Mouse (Mus musculus): ENCODE data around the gene Zfp597. TPM values are rescaled to one million over a fixed set of nuclear protein-coding genes. Genes with fewer than 3 reads are reported as not detected.
A peak's percentile ranks its signal among the peaks of the same experiment; 100 is the strongest.
"Not testable (repeated sequence)": the region's sequence is repeated elsewhere in the genome, so short reads cannot be mapped to it uniquely, and the experiment has no call there.

Zfp597 gene
- polyA plus RNA-seq, 1 experiment from 2014 or later: 6.1 TPM

GRCm38 (mm10) chr16:3854437-3855182 lies 29.8 kb downstream of the Zfp597 start:
- H3K27me3 ChIP-seq: no peaks in the 10 kb centered on the region
- H3K27ac ChIP-seq: no peak overlapping the region
- H3K9me3 ChIP-seq: no peaks in the 10 kb centered on the region
- no peaks in the 10 kb centered on the region for H3K4me1 ChIP-seq
- H3K36me3 ChIP-seq: no peaks in the 10 kb centered on the region
- H3K9ac ChIP-seq: no peak overlapping the region
- WGBS: 63% methylated on average over 11 of the region's 11 CpGs
- H3K4me2 ChIP-seq (replicated peaks): no peak overlapping the region
- ATAC-seq (ENCODE audit: insufficient number of reproducible peaks, insufficient read depth, low FRiP score, low TSS enrichment): no peak
- no peak overlapping the region for H3K4me3 ChIP-seq

GRCm38 (mm10) chr16:3852586-3852985 lies 31.8 kb downstream of the Zfp597 start:
- WGBS: 19% methylated on average over 12 of the region's 12 CpGs
- Histone ChIP-seq H3K4me1 (peaks cover 5% of the 10 kb centered on the region), H3K27me3 (no peaks in the 10 kb centered on the region), H3K9me3 (no peaks in the 10 kb centered on the region), H3K9ac (no peak overlapping the region), H3K36me3 (no peaks in the 10 kb centered on the region), H3K27ac (no peak overlapping the region), H3K4me2 (replicated peaks) (no peak overlapping the region), H3K4me3 (no peak overlapping the region)
- no peak for ATAC-seq (ENCODE audit: insufficient number of reproducible peaks, insufficient read depth, low FRiP score, low TSS enrichment)

DNA sequence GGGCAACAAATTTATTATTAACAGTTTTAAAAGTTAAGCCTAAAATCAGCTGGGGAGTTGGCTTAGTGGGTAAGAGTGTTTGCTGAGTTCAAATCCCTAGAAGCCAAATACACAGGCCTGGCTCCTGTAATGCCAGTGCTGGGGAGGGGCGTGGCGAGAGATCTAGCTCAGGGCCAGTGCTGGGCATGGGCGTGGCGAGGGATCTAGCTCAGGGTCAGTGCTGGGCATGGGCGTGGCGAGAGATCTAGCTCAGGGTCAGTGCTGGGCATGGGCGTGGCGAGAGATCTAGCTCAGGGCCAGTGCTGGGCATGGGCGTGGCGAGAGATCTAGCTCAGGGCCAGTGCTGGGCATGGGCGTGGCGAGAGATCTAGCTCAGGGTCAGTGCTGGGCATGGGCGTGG lies 33.1 kb downstream of the Zfp597 start:
- WGBS: 85% methylated on average over 13 of the region's 13 CpGs
- not testable (repeated sequence) for ATAC-seq (ENCODE audit: insufficient number of reproducible peaks, insufficient read depth, low FRiP score, low TSS enrichment)

DNA sequence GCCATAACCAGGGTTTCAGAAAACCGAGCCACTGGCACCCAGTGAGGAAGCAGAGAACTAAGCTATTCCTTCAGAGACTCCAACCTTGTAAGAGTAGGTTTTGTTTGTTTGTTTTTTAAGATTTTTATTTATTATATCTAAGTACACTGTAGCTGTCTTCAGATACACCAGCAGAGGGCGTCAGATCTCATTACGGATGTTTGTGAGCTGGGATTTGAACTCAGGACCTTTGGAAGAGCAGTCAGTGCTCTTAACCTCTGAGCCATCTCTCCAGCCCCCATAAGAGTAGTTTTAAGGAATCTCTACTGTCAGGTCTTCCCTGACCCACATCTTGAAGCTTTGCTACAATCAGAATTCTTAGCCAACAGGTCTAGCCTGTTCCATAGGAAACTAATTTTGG lies 35.9 kb downstream of the Zfp597 start:
- Histone ChIP-seq H3K27ac (no peak overlapping the region), H3K27me3 (no peaks in the 10 kb centered on the region), H3K4me3 (no peak overlapping the region), H3K4me2 (replicated peaks) (no peak overlapping the region), H3K9me3 (no peaks in the 10 kb centered on the region), H3K36me3 (no peaks in the 10 kb centered on the region), H3K4me1 (peaks cover 7% of the 10 kb centered on the region), H3K9ac (no peak overlapping the region)
- WGBS: 71% methylated on average over 3 of the region's 3 CpGs
- no peak for ATAC-seq (ENCODE audit: insufficient number of reproducible peaks, insufficient read depth, low FRiP score, low TSS enrichment)

More for the DNA sequence above, 33.1 kb downstream of the Zfp597 start:
- H3K27ac ChIP-seq; H3K27me3 ChIP-seq; H3K4me2 ChIP-seq (replicated peaks); H3K36me3 ChIP-seq; H3K9me3 ChIP-seq; H3K9ac ChIP-seq; H3K4me3 ChIP-seq; H3K4me1 ChIP-seq: not testable (repeated sequence)

DNA sequence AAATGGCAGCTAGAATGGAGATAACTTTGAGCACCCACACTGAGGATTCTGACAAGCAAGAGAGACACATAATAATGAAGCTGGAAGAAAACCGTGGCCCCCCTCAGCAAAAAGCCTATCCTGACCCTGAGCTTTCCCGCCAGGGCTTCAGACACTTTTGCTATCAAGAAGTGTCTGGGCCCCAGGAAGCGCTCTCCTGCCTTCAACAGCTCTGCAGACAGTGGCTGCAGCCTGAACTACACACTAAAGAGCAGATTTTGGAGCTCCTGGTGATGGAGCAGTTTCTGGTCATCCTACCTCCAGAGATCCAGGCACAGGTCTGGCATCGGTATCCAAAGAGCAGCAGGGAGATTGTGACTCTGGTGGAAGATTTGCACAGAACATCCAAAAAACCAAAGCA lies 36.5 kb downstream of the Zfp597 start:
- no peaks in the 10 kb centered on the region for H3K9me3 ChIP-seq
- no peak overlapping the region for H3K27ac ChIP-seq
- peak overlapping the region; percentile 66 for H3K4me2 ChIP-seq (replicated peaks)
- H3K4me3 ChIP-seq: peak overlapping the region; percentile 67
- no peak for ATAC-seq (ENCODE audit: insufficient number of reproducible peaks, insufficient read depth, low FRiP score, low TSS enrichment)
- peak overlapping the region; percentile 68; the same call in 1 of the 2 replicates for H3K9ac ChIP-seq
- H3K27me3 ChIP-seq: no peaks in the 10 kb centered on the region
- WGBS: 56% methylated on average over 4 of the region's 4 CpGs
- H3K4me1 ChIP-seq: peaks cover 7% of the 10 kb centered on the region
- H3K36me3 ChIP-seq: no peaks in the 10 kb centered on the region

DNA sequence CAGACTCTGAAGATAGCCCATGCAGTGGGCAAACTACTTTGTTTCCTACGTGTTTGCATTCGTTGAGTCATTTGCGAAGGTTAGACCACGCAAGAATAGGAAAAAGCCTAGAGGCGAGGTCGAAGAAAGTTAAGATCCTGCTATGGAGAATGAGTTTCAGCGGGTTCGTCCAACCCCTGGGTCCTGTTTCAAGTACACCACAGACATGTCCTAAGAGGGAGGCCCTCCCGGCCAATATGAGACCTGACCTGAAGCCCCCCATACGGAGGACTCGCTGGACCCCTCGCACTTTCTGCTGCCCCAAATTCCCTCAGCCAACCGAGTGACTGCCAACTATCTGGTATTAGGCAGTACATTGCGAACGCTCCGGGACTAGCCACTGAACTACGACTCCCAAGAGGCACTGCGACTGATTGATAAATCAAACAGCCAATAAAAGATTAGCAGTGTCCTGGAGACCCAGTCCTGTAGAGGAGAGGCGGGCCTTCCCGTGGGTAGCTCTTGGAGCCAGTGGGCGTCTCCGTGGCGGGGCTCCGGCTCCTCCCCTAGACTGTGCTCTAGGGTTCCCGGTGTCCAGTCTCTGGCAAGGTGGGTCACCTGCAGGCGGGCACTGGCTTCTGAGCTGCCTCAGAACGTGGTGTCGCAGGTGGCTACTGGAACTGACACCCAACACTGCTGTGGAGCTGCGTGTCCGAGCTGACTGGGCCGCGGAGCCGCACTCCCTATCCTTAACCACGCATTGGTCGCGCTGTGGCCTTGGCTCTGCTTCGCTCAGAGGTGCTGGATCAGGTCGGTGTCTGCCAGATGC lies 37.4 kb downstream of the Zfp597 start, which contains the start of gene Zfp174:
TSS of gene Zfp174 (plus strand) at position 558 of the 808 bp plus-strand sequence.
- no peaks in the 10 kb centered on the region for H3K36me3 ChIP-seq
- no peaks in the 10 kb centered on the region for H3K9me3 ChIP-seq
- peaks cover 7% of the 10 kb centered on the region for H3K4me1 ChIP-seq
- H3K27me3 ChIP-seq: no peaks in the 10 kb centered on the region
- WGBS: 5% methylated on average over 38 of the region's 38 CpGs
- no peak within 1 kb of the TSS for H3K27ac ChIP-seq
- peak within 1 kb of the TSS; percentile 68 for H3K9ac ChIP-seq
- H3K4me3 ChIP-seq: peak within 1 kb of the TSS; percentile 67
- H3K4me2 ChIP-seq (replicated peaks): peak within 1 kb of the TSS; percentile 66
- peak; percentile 99 for ATAC-seq (ENCODE audit: insufficient number of reproducible peaks, insufficient read depth, low FRiP score, low TSS enrichment)

DNA sequence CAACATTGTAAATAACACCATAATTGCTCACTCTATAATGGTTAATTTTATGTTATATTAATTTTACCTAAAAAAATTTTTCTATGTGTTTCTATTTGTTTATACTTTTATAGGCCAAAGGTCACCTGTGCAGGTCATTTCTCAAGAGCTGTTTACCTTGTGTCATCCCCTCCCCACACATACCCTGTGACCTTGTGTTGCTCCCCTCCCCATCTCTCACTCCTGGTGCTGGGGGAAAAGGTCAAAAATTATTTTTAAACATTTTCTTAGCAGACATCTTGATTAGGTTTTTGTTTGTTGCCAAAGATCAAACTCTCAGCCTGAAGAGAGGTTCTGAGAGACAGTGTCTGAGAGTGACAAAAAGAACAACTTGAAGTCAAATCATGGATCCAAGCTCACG lies 40.6 kb downstream of the Zfp597 start:
- no peak for ATAC-seq (ENCODE audit: insufficient number of reproducible peaks, insufficient read depth, low FRiP score, low TSS enrichment)
- WGBS: 61% methylated on average over 1 of the region's 1 CpGs
- H3K36me3 ChIP-seq: no peaks in the 10 kb centered on the region

DNA sequence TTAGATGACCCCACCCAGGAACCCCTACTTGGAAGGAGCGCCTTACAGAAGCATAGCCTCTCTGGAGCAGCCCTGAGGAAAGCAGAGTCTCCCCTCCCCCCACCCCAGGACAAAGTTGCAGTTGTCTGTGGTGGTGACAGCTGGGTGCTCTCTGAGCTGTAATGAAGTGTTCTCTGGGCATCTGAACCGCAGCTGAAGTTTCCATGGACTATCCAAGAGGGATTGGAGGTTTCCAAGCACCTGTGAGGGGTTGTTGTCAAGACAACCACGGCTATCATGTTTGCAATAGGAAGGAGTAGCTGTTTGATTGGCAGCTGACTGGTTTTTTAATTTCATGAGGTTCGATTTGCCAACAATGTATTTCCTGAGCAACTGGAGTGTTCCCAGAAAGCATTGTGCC lies 41.4 kb downstream of the Zfp597 start:
- Histone ChIP-seq H3K4me3 (no peak overlapping the region), H3K27me3 (no peaks in the 10 kb centered on the region), H3K9me3 (no peaks in the 10 kb centered on the region), H3K9ac (no peak overlapping the region), H3K27ac (no peak overlapping the region), H3K36me3 (no peaks in the 10 kb centered on the region), H3K4me2 (replicated peaks) (no peak overlapping the region), H3K4me1 (peaks cover 6% of the 10 kb centered on the region)
- WGBS: 25% methylated on average over 4 of the region's 4 CpGs
- ATAC-seq (ENCODE audit: insufficient number of reproducible peaks, insufficient read depth, low FRiP score, low TSS enrichment): no peak

More for the DNA sequence above, 40.6 kb downstream of the Zfp597 start:
- no peak overlapping the region for H3K4me2 ChIP-seq (replicated peaks)
- no peak overlapping the region for H3K27ac ChIP-seq
- peaks cover 7% of the 10 kb centered on the region for H3K4me1 ChIP-seq
- no peaks in the 10 kb centered on the region for H3K9me3 ChIP-seq
- no peaks in the 10 kb centered on the region for H3K27me3 ChIP-seq
- no peak overlapping the region for H3K4me3 ChIP-seq
- H3K9ac ChIP-seq: no peak overlapping the region

DNA sequence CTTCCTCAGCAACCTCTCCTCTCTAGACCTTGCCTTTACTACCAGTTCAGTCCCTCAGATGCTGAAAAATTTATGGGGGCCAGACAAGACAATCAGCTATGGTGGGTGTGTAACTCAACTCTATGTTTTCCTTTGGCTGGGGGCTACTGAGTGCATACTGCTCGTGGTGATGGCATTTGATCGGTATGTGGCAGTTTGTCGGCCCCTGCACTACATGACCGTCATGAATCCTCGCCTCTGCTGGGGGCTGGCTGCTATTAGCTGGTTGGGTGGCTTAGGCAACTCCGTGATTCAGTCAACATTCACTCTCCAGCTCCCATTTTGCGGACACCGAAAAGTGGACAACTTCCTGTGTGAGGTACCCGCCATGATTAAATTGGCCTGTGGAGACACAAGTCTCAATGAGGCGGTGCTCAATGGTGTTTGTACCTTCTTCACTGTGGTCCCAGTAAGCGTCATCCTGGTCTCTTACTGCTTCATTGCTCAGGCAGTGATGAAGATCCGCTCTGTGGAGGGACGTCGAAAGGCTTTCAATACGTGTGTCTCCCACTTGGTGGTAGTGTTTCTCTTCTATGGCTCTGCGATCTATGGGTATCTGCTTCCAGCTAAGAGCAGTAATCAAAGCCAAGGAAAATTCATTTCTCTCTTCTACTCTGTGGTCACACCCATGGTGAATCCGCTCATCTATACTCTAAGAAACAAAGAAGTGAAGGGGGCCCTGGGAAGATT lies 45.0 kb downstream of the Zfp597 start:
- no peak overlapping the region for H3K4me2 ChIP-seq (replicated peaks)
- H3K4me1 ChIP-seq: no peaks in the 10 kb centered on the region
- WGBS: 61% methylated on average over 17 of the region's 17 CpGs
- no peak overlapping the region for H3K27ac ChIP-seq
- no peaks in the 10 kb centered on the region for H3K9me3 ChIP-seq
- ATAC-seq (ENCODE audit: insufficient number of reproducible peaks, insufficient read depth, low FRiP score, low TSS enrichment): no peak
- no peaks in the 10 kb centered on the region for H3K36me3 ChIP-seq
- H3K27me3 ChIP-seq: no peaks in the 10 kb centered on the region
- no peak overlapping the region for H3K9ac ChIP-seq
- H3K4me3 ChIP-seq: no peak overlapping the region

- Histone ChIP-seq H3K36me3 (no peaks in the 10 kb centered on the region), H3K27me3 (no peaks in the 10 kb centered on the region), H3K4me3 (no peak overlapping the region), H3K9ac (no peak overlapping the region), H3K4me2 (replicated peaks) (no peak overlapping the region), H3K27ac (no peak overlapping the region), H3K4me1 (no peaks in the 10 kb centered on the region), H3K9me3 (no peaks in the 10 kb centered on the region)
- no peak for ATAC-seq (ENCODE audit: insufficient number of reproducible peaks, insufficient read depth, low FRiP score, low TSS enrichment)
- WGBS: 70% methylated on average over 2 of the region's 2 CpGs
Measured at GRCm38 (mm10) chr16:3835461-3835860, 48.9 kb downstream of the Zfp597 start.

DNA sequence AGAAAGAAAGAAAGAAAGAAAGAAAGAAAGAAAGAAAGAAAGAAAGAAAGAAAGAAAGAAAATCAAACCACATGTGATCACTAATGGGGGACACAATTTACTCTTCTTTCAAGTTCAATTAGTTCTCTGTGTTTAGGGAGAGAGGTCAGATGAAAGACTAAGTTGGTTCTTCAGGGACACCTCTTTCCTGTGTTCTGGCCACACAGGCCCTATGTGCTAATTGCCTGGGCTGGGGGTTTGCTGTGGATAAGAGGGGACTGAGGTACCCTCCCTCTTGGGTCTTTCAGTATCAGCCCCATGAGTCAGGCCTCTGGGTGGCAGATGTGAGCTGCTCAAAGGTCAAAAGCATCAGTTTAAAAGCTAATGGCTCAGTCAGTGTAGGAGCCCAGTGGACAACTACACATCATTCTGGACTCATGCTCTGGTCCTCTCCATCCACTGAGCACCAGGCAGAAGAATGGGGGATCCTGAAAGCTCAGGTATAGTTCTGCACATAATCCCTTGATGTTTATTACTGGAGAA lies 53.7 kb downstream of the Zfp597 start, which contains the start of gene Olfr15:
TSS of gene Olfr15 (plus strand) at position 291 of the 522 bp plus-strand sequence.
- H3K4me3 ChIP-seq: no peak within 1 kb of the TSS
- H3K4me1 ChIP-seq: no peaks in the 10 kb centered on the region
- H3K27me3 ChIP-seq: no peaks in the 10 kb centered on the region
- ATAC-seq (ENCODE audit: insufficient number of reproducible peaks, insufficient read depth, low FRiP score, low TSS enrichment): no peak
- no peak within 1 kb of the TSS for H3K4me2 ChIP-seq (replicated peaks)
- H3K9me3 ChIP-seq: no peaks in the 10 kb centered on the region
- H3K36me3 ChIP-seq: no peaks in the 10 kb centered on the region
- H3K9ac ChIP-seq: no peak within 1 kb of the TSS
- no peak within 1 kb of the TSS for H3K27ac ChIP-seq
